Mouse (Mus musculus): ENCODE results near the gene Gm49339.
"Not testable (repeated sequence)": the region's sequence is repeated elsewhere in the genome, so short reads cannot be mapped to it uniquely, and the experiment has no call there.

The Gm49339 gene

DNA sequence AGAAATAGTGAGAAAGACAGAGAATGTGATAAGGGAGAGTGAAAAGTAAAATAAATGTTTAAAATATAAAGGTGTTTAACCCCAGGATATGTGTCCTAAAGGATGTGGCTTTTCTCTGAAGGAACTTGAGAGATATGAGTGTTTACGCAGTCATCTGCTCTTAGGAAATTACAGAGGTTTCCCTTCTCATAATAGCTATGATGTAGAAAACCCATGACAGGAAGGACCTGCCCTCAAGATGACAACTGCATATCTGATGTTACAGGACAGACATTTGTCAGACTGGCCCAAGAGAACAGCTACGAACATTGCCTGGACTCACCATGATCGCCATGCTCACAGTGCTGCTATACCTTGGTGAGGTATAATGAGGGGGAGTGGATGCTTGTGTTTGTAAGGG is at the start of gene Gm49339, which contains the start of gene Lilr4b:
Gene Gm49339 (plus strand): TSS at position 216 of the 400 bp plus-strand sequence.
Gene Lilr4b (plus strand): TSS at position 236 of the 400 bp plus-strand sequence.
- not testable (repeated sequence) for DNase-seq

DNA sequence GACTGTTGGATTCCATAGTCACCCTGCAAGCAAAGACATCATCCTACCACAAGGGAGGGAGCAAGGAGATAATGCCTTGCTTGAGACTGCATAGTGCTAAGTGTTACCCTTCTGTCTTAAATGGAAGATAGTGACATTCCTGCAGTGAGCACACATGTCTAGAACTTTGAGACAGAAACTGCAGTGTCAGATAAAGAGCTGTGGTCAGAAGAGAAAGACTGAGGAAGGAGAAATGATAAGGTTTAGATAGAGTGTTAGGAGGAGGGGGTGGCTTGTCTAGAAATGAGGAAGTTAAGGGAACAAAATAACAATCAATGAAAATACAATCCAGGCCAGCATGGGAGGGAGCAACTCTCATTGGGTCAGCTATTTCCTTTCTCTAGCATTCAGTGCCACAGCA is 47.5 kb upstream of the Gm49339 start:
- DNase-seq: no peak

DNA sequence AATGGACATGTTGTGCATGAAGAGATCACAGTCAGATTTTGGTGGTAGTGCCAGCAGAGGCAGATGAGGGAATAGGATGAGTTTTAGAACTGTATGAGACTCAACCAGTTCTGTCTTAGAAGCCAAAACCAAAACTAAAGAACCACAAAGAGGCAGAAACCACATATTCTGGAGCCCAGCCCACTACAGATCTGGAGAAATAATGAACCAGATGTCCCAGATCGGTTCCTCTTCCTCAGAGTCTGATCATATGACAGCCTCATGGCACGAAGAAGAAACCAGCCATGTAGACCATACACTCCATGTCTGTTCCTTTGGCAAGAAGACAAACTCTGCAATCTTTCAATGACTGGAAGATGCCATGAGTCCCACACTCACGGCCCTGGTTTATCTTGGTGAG is 44.7 kb upstream of the Gm49339 start:
- no peak for DNase-seq

DNA sequence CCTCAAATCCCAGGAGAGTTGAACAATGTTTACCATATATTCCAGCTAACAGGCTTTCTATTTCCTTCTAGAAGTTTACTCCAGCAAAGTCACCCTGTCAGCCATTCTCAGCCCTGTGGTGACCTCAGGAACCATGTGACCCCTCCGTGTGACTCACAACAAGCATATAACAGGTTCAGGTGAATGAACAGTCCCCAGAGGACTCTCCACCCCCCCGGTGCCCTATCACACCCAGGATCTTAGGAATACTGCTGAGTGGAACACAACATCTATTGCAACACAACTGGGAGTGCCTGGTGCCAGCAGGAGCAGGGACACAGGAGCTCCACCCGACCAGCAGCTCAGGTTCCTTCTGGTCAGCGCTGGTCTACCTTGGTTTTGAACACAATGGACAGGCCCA is 28.8 kb upstream of the Gm49339 start:
- DNase-seq: no peak

DNA sequence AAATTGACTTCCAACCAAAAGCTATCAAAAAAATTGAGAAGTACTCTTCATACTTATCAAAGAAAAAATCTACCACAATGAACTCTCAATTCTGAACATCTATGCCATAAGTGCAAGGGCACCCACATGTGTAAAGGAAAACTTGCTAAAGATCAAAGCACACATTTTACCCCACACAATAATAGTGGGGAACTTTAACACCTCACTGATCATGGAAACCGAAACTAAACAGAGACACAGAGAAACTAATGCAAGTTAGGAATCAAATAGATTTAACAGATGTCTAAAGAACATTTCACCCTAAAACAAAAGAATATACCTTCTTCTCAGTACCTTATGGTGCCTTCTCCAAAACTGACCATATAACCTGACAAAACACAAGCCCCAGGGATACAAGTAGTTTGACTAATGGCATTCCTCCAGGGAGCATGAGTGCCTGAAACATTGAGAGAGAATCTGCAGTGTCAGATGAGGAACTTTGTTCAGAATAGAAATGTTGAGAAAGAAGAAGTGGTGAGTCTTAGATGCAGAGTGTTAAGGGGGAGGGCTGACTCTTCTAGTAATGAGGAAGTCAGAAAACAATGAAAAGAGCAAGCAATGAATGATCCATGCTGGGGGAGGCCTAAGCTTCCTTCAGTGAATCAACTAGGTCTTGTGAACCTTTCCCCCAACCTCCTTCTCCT is 26.7 kb upstream of the Gm49339 start:
- DNase-seq: no peak

DNA sequence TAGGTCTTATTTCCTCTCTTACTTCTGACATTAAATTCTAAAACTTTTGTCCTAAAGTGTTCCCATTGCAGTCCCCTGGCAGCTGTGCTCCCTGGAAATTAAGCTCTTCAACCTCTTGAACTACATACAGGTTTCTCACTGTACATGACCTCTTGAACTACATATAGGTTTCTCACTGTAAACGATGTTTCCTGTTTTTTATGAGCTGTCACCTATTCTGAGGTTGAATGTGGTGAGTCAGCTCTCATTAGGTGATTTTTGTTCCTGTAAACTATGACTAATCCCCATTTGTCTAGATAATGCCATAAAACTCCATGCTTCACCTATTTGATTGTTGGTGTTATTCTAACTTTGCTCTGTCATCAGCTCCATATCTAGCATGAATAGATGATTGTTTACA is 26.0 kb upstream of the Gm49339 start:
- no peak for DNase-seq

DNA sequence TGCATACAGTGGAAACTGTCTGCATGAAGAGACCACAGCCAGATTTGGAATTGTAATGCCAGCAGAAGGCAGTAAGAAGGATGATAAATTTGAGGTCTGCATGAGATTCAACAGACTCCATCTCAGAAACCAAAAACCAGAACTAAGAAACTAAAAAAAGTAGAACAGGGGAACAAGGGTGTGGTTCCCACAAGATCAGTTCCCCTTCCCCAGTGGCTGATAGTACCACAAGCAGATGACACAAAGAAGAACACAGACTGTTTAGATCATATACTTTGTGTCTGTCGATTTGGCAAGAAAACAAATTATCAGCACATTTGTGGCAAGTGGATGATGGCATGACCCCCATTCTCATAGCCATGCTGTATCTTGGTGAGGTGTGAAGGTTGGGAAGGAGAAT is 24.6 kb upstream of the Gm49339 start:
- no peak for DNase-seq

DNA sequence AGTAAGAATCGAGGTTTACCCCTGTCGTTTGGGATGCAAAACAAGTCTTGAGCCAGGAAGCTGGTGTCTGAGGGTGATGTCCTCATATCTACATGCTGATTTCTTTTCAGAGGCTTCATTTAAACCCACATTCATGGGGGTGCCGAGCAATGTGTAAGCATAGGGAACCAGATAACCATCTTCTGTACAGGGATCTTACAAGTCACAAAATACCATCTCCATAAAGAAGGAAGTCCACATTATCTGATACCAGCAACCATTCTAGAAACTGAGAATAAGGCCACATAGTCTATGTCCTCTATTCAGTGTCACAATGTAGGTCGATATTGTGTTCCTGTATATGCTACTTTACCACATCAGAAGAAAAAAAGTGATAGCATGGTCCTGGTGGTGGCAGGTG is 24.0 kb upstream of the Gm49339 start:
- DNase-seq: no peak

DNA sequence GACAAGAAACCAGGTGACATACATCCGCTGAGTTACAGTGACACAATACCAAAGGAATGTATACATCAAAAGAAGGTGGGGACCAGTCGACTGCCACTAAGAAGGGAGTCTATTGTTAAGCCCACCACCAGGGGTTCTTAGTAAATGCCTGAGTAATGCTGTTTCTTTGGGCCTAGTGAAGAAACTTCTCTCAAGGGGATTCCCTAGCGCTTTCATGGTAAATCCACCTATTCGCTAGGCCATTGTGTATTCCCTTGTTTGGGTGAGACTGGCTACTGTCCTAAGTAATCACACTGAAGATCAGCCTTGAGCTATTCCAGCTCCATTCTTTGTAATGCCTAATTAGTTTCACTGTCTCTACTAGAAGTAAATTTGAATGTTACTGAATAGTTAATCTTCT is 16.6 kb upstream of the Gm49339 start:
- DNase-seq: not testable (repeated sequence)

DNA sequence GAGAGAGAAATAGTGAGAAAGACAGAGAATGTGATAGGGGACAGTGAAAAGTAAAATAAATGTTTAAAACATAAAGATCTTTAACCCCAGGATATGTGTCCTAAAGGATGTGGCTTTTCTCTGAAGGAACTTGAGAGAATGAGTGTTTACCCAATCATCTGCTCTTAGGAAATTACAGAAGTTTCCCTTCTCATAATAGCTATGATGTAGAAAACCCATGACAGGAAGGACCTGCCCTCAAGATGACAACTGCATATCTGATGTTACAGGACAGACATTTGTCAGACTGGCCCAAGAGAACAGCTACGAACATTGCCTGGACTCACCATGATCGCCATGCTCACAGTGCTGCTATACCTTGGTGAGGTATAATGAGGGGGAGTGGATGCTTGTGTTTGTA is 10.3 kb downstream of the Gm49339 start, which contains the start of gene Lilrb4a:
Gene Lilrb4a (plus strand): TSS at position 266 of the 400 bp plus-strand sequence.
- DNase-seq: not testable (repeated sequence)

DNA sequence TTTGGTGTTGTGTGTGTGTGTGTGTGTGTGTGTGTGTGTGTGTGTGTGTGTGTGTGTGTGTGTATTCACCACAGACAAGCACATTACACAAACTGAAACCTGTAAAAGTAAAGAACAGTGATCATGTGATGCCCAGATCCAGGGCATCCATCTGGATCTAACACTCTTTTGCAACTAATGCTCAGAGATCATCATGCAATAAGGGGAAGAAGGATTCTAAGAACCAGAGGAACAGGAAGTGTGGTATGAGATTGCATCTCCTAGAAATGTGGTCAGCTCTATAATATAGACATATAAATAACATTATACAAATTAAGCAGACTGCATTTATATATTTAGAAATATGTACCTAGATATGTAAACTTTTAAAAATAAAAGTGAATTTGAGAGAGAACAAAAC is 39.6 kb downstream of the Gm49339 start:
- DNase-seq: no peak

DNA sequence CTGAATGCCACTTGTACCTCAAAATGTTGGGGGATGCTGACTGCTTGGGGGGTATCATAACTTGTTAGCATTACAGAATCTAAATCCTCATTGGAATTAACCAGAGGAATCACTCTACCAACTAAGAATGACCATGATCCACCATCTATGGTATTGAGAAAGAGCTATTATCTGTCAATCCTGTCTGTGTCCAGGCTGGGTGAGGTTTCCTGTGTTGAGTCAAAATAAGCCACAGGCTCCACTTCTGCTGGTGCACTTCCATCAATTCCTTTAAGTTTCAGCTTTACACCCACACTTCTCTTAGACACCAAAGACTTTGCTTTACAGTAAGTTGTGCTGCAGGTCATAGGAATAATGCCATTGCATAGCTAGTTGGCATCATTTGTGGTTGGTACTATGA is 41.0 kb downstream of the Gm49339 start:
- no peak for DNase-seq

DNA sequence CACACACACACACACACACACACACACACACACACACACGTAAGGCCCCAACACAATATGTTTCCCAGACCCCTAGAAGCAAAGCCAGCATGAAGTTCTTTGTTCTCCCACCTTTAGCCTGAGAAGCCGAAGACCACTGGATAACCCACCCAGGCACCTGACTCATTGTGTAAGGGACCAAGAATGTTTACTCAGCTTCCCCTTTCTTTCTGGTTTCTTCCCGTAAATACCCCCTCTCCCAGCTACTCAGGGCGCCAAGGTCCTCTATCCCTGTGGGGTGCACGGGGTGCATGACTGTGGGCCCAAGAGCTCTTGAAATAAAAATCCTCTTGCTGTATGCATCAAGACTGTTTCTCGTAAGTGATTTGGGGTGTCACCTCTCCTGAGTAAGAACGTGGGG is 45.7 kb downstream of the Gm49339 start:
- DNase-seq: no peak

DNA sequence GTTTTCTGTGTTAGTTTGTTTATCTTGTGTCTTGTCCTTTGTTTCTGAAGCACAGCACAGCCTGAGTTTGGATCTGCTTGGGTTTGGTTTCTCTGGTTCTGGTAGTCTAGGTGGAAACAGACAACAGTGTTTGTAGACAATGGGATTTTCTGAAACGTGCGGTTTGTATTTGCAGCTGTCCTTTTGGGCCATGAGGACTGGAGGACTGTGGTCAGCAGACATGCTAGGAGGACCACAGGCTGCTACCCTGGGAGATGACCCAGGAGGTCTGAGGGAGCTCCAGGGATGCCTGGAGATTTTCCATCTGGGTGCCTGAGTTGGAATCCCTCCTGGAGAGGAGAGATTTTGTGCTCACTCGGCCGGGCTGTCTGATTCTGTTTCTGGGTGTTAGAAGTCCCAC is 46.2 kb downstream of the Gm49339 start:
- DNase-seq: no peak

DNA sequence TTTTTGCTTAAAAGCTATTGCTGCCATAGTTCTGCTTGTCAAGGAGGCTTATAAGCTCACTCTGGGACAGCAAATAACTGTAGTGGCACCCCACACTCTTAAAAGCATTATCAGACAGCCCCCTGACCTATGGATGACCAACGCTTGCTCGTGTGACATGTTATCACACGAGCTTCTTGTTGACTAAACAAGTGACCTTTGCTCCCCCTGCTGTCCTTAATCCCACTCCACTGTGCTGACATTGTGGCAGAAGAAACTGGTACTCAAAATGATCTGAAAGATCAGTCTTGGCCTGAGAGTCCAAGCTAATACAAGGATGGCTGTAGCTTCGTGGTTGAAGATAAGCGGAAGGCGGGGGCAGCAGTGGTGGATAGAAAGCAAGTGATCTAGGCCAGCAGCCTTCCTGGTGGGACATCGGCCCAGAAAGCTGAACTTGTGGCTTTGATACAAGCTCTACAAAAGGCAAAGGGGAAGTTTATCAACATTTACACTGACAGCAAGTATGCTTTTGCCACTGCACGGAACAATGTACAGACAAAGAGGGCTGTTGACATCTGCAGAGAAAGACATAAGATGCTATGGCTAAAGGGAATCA is 48.5 kb downstream of the Gm49339 start:
- no peak for DNase-seq

DNA sequence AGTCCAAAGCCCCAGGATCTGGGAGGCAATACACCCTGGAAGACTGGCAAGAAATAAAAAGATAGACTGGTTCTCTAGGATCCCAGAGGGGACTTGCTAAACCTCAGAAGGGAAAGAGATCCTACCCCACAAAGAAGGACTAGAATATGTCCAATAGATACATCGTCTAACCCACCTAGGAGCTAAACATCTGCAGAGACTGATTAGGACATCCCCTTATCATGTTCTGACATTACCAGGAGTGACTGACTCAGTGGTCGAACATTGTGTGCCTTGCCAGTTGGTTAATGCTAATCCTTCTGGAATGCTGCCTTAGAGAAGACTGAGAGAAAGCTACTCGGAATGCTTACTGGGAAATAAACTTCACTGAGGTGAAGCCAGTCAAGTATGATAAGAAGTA is 49.1 kb downstream of the Gm49339 start:
- no peak for DNase-seq

DNA sequence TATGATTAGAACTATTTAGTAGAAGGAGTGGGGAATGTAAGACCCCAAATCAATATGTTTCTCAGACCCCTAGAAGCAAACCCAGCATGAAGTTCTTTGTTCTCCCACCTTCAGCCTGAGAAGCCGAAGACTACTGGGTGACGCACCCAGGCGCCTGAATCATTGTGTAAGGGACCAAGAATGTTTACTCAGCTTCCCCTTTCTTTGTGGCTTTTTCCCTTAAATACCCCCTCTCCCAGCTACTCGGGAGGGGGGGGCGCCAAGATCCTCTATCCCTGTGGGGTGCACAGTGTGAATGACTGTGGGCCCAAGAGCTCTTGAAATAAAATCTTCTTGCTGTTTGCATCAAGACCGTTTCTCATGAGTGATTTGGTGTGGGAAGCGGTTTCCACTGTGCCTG is 50.4 kb downstream of the Gm49339 start:
- DNase-seq: no peak
